Mouse (Mus musculus) bone marrow, adult 2 months (tissue): ENCODE results near the gene Tbx5. TPM values are rescaled to one million over a fixed set of nuclear protein-coding genes. Genes with fewer than 3 reads are reported as not detected.
"Not testable (repeated sequence)": the region's sequence is repeated elsewhere in the genome, so short reads cannot be mapped to it uniquely, and the experiment has no call there.

Experiments
- H3K27ac ChIP-seq: fragments of 200-500 bp; 2 replicates; pipeline ENCODE4 v1.5.1; 2012; ENCODE audit warnings: low read depth, mild to moderate bottlenecking, control low read depth, inconsistent platforms, low read length; ENCODE audit not compliant: control insufficient read depth, poor library complexity, insufficient read depth
- H3K4me1 ChIP-seq: fragments of 200-500 bp; 2 replicates; pipeline ENCODE4 v1.6.1; 2011; ENCODE audit warnings: low read length; ENCODE audit not compliant: control insufficient read depth, insufficient read depth
- H3K4me3 ChIP-seq: fragments of 200-500 bp; replicated peaks from 2 replicates; pipeline ENCODE3; 2011; ENCODE audit warnings: mild to moderate bottlenecking, low read depth, low read length, control low read depth; ENCODE audit not compliant: control insufficient read depth
- CTCF ChIP-seq: fragments of 200-500 bp; IDR thresholded peaks from 2 replicates; pipeline ENCODE4 v1.5.1; 2011; ENCODE audit warnings: low read length, control low read depth; ENCODE audit not compliant: control insufficient read depth, insufficient read depth
- POLR2A ChIP-seq: fragments of 200-500 bp; IDR thresholded peaks from 2 replicates; pipeline ENCODE4 v1.6.1; 2011; ENCODE audit warnings: low read depth, mild to moderate bottlenecking, control low read depth, low read length, borderline replicate concordance; ENCODE audit not compliant: control insufficient read depth
- WGBS: fragments of 180-500 bp; shearing (Covaris S2); methylation state at CpG from one replicate; pipeline ENCODE4 v1.1.7; 2018; 5-methylcytosine and 5-hydroxymethylcytosine counted together
- polyA plus RNA-seq: library from polyadenylated mRNA; stranded (reverse); fragments of >200 nt; gene quantifications from 2 replicates; pipeline ENCODE4 v1.2.4, GENCODE M21; 2011; ENCODE audit warnings: low replicate concordance; ENCODE audit not compliant: missing spikeins, insufficient read depth, insufficient read length

Tbx5 gene
- polyA plus RNA-seq, 1 experiment: not detected

DNA sequence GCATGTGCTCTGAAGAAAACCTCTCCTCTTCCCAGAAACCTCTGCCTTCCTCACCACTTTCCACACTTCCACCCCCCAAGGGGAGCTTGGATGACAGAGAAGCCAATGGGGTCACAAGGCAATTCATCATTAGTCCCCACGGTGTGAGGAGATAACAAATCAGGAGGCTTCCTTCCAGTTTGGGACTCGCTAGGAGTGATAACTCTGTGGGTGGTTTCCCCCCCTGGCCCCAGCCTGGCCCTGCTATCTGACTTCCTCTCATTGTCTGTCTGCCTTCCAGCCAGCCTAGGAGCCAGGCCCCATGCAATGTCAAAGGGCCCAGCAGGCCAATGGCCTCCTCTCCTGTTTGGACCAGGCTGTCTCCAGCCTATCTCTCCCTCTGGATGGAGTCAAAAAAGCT lies 43.0 kb downstream of the Tbx5 start:
- 5% methylated on average over 2 of the region's 2 CpGs for WGBS
- no peak overlapping the region for H3K4me3 ChIP-seq
- no peak for TF ChIP-seq POLR2A
- TF ChIP-seq CTCF: no peak

GRCm38 (mm10) chr5:119877185-119877584 lies 44.7 kb downstream of the Tbx5 start:
- Histone ChIP-seq H3K4me3 (no peak overlapping the region), H3K27ac (no peak overlapping the region), H3K4me1 (no peaks in the 10 kb centered on the region)
- WGBS: 73% methylated on average over 6 of the region's 6 CpGs
- TF ChIP-seq POLR2A: no peak
- TF ChIP-seq CTCF: no peak

More for the DNA sequence above, 43.0 kb downstream of the Tbx5 start:
- Histone ChIP-seq H3K27ac (no peak overlapping the region), H3K4me1 (no peaks in the 10 kb centered on the region)

DNA sequence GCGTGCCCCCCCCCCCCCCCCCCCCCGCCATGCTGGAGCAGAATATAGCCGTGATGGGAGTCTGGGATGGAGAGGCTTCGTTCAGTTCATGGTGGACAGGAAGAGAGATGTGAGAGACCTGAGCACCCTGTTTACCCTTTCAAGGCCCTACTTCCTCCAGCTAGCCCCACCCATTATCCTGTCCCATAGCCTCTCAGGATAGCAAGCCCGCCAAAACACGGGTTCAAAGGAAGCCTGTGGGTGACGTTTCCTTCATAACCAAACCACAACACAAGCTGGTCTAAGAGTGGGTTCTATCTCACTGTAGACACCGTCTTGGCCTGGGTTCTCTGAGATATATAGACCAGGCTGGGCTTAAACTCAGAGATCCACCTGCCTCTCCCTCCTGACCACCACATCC lies 53.1 kb downstream of the Tbx5 start:
- no peak overlapping the region for H3K27ac ChIP-seq
- no peak overlapping the region for H3K4me3 ChIP-seq
- 11% methylated on average over 8 of the region's 8 CpGs for WGBS
- no peaks in the 10 kb centered on the region for H3K4me1 ChIP-seq
- TF ChIP-seq POLR2A: no peak
- TF ChIP-seq CTCF: no peak

GRCm38 (mm10) chr5:119887381-119887780 lies 54.9 kb downstream of the Tbx5 start:
- 25% methylated on average over 8 of the region's 8 CpGs for WGBS
- Histone ChIP-seq H3K4me3 (no peak overlapping the region), H3K27ac (no peak overlapping the region), H3K4me1 (no peaks in the 10 kb centered on the region)
- TF ChIP-seq CTCF (no peak), POLR2A (no peak)

GRCm38 (mm10) chr5:119891960-119892359 lies 59.5 kb downstream of the Tbx5 start:
- Histone ChIP-seq H3K27ac (no peak overlapping the region), H3K4me1 (no peaks in the 10 kb centered on the region), H3K4me3 (no peak overlapping the region)
- no peak for TF ChIP-seq POLR2A
- TF ChIP-seq CTCF: no peak
- 72% methylated on average over 5 of the region's 5 CpGs for WGBS

GRCm38 (mm10) chr5:119893060-119893459 lies 60.6 kb downstream of the Tbx5 start:
- no peak overlapping the region for H3K27ac ChIP-seq
- no peaks in the 10 kb centered on the region for H3K4me1 ChIP-seq
- TF ChIP-seq CTCF (no peak), POLR2A (no peak)
- 87% methylated on average over 3 of the region's 3 CpGs for WGBS
- H3K4me3 ChIP-seq: no peak overlapping the region

DNA sequence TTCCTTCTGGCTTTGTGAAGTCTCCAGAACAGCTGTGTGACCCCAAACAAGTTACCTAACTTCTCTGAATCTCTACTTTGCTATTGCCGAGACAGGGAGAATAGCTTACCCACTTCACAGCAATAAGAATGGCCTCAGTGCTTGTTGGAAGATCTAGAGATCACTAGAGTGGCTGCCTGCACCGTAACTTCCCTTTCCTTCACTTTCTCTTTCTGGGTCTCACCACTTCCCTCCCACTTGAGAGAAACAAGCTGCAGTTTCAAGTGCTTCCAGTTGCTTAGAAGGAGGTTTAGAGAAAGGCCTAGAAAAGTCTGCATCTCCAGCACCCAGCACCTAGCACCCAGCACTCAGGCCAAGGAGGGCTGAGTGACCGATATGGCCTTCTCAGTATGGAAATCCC lies 64.1 kb downstream of the Tbx5 start:
- TF ChIP-seq POLR2A: no peak
- TF ChIP-seq CTCF: no peak
- WGBS: 19% methylated on average over 3 of the region's 3 CpGs
- Histone ChIP-seq H3K27ac (no peak overlapping the region), H3K4me1 (no peaks in the 10 kb centered on the region), H3K4me3 (no peak overlapping the region)

GRCm38 (mm10) chr5:119916551-119917171 lies 84.2 kb downstream of the Tbx5 start:
- 74% methylated on average over 12 of the region's 12 CpGs for WGBS
- Histone ChIP-seq H3K4me1 (no peaks in the 10 kb centered on the region), H3K27ac (no peak overlapping the region), H3K4me3 (no peak overlapping the region)
- TF ChIP-seq CTCF: no peak
- TF ChIP-seq POLR2A: no peak

DNA sequence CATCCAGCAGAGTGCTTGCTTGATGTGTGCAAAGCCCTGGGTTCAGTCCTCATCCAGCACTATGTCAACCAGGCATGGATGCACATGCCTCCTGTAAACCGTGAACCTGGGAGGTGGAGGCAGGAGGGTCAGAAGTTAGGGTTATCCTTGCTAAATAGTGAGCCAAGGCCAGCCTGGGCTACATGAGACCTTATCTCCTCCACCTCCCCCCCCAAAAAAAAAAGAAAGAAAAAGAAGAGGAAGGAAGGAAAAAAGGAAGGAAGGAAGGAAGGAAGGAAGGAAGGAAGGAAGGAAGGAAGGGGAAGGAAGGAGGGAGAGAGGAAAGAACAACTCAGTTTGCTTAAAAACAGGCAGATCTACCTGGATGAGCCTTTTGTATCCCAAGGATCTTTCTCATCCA lies 85.9 kb downstream of the Tbx5 start:
- not testable (repeated sequence) for H3K4me3 ChIP-seq, H3K4me1 ChIP-seq, H3K27ac ChIP-seq
- 84% methylated on average over 1 of the region's 1 CpGs for WGBS
